Mouse (Mus musculus) limb, embryonic 10.5 days (tissue): ENCODE data around the gene Pebp1. TPM values are rescaled to one million over a fixed set of nuclear protein-coding genes. Genes with fewer than 3 reads are reported as not detected.

Source experiments
- DNase-seq: peaks from one replicate; pipeline ENCODE4 v3.0.0-alpha.2; 2017; ENCODE audit warnings: low spot score
- H3K27ac ChIP-seq: fragments of 300-500 bp; sonication (generic); 2 replicates; pipeline ENCODE4 v1.5.1; 2016; ENCODE audit warnings: mild to moderate bottlenecking
- H3K27me3 ChIP-seq: fragments of 300-500 bp; sonication (generic); 2 replicates; pipeline ENCODE4 v1.6.1; 2016; ENCODE audit warnings: low read depth, mild to moderate bottlenecking; ENCODE audit not compliant: poor library complexity, severe bottlenecking
- H3K36me3 ChIP-seq: fragments of 300-500 bp; sonication (generic); 2 replicates; pipeline ENCODE4 v1.6.1; 2016; ENCODE audit warnings: mild to moderate bottlenecking, moderate library complexity
- H3K4me1 ChIP-seq: fragments of 300-500 bp; sonication (generic); 2 replicates; pipeline ENCODE4 v1.6.1; 2016
- H3K4me3 ChIP-seq: fragments of 300-500 bp; sonication (generic); 2 replicates; pipeline ENCODE4 v1.5.1; 2016; ENCODE audit warnings: mild to moderate bottlenecking, moderate library complexity
- H3K9me3 ChIP-seq: fragments of 300-500 bp; sonication (generic); replicated peaks from 2 replicates; pipeline ENCODE4 v1.6.1; 2016; ENCODE audit warnings: mild to moderate bottlenecking
- WGBS: fragments of 180-500 bp; shearing (Covaris S2); methylation state at CpG from one replicate; pipeline ENCODE4 v1.1.7; 2016; 5-methylcytosine and 5-hydroxymethylcytosine counted together
- polyA plus RNA-seq: library from polyadenylated mRNA; unstranded; fragments of >200 nt; fragmentation: Nextera tagmentation; extraction: Ambion mirVana; gene quantifications from 2 replicates; pipeline ENCODE4 v1.2.1, GENCODE M21; 2016

The Pebp1 gene
- polyA plus RNA-seq = 922 and 1,037 TPM in 2 replicates

DNA sequence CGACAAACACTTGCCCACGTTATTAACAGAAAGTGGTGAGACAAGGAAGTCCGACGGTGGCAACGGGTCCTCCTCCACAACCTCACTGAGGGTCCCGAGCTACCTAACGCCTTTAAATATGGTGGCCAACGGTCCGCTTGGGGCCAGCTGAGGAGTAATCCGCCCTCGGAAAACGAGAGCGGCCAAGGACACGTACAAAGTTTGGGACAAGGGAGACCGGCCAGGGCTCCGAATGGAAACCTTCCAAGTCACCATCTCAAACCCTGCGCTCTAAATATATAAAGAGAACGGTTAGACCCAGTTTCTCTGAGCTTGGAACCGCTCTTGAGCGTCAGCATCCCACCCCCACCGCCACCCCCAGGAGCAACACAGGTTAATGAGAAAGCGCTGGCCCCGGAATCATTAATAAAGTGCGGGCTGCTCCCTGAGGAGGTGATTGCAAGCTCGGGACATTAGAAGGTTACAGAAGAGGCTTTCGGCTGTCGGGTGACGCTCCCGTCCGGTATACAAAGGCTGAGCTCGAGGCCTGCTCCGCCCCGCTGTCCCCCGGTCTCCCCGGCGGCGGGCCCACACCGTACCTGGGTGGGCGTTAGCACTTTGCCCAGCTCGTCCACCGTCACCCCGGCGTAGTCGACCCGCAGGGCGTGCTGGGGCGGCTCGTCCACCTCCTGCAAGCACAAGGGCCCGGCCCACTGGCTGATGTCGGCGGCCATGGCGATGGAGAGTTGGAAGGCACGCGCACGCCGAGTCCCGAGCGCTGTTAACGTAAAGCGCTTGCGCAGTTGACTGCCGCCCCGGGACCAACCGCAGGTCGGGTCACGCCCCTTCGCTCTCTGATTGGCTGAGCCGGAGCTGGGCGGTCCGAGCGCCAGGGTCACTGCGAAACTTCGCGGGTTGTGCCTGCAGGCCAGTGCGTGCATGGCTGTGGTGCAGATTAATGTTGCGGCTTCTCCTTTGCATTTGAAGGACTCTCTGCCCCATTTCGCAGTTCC is at the start of gene Pebp1:
Gene Pebp1, minus strand, starts transcription at position 795 of the 992 bp plus-strand sequence.
- WGBS = under 1% methylated on average over 77 of the region's 77 CpGs
- Histone ChIP-seq H3K27ac (peak within 1 kb of the TSS; percentile 94), H3K36me3 (peaks cover 35% of the 10 kb centered on the region), H3K9me3 (no peaks in the 10 kb centered on the region), H3K4me1 (peaks cover 20% of the 10 kb centered on the region), H3K27me3 (no peaks in the 10 kb centered on the region), H3K4me3 (peak within 1 kb of the TSS; percentile 75)
- DNase-seq = peak; percentile 94

GRCm38 (mm10) chr5:117330457-117330856 is 43.0 kb upstream of the Pebp1 start:
- Histone ChIP-seq H3K9me3 (no peaks in the 10 kb centered on the region), H3K4me3 (no peak overlapping the region), H3K4me1 (no peaks in the 10 kb centered on the region), H3K27ac (no peak overlapping the region), H3K36me3 (peaks cover 5% of the 10 kb centered on the region; the same call in 1 of the 2 replicates), H3K27me3 (peaks cover 4% of the 10 kb centered on the region; the same call in 1 of the 2 replicates)
- 85% methylated on average over 7 of the region's 7 CpGs for WGBS
- no peak for DNase-seq

DNA sequence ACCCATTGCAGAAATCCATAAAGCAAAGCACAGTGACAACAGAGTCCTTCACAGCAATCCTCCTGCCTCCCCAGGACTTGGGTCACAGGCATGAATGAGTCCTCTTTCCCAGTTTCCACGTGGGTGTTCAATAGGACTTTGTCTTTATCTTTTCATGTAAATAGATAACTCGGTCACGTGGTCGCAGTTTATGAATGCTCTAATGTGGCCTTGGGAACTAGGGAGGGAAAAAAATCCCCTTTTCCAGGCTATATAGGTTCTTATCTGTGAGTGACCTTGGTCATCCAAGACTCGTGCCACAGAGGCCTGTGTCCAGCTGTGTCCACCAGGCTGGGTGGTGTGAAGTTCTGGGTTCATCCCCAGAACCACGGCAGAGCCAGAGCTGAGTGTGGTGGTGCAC is 39.0 kb upstream of the Pebp1 start:
- Histone ChIP-seq H3K9me3 (no peaks in the 10 kb centered on the region), H3K27me3 (peaks cover 7% of the 10 kb centered on the region), H3K4me1 (no peaks in the 10 kb centered on the region), H3K4me3 (no peak overlapping the region), H3K36me3 (no peaks in the 10 kb centered on the region), H3K27ac (no peak overlapping the region)
- no peak for DNase-seq
- 89% methylated on average over 6 of the region's 6 CpGs for WGBS

GRCm38 (mm10) chr5:117323751-117324150 is 36.3 kb upstream of the Pebp1 start:
- Histone ChIP-seq H3K9me3 (no peaks in the 10 kb centered on the region), H3K36me3 (no peaks in the 10 kb centered on the region), H3K27ac (no peak overlapping the region), H3K4me1 (peaks cover 13% of the 10 kb centered on the region), H3K27me3 (peaks cover 28% of the 10 kb centered on the region), H3K4me3 (no peak overlapping the region)
- DNase-seq = no peak
- 78% methylated on average over 9 of the region's 9 CpGs for whole genome bisulfite sequencing

DNA sequence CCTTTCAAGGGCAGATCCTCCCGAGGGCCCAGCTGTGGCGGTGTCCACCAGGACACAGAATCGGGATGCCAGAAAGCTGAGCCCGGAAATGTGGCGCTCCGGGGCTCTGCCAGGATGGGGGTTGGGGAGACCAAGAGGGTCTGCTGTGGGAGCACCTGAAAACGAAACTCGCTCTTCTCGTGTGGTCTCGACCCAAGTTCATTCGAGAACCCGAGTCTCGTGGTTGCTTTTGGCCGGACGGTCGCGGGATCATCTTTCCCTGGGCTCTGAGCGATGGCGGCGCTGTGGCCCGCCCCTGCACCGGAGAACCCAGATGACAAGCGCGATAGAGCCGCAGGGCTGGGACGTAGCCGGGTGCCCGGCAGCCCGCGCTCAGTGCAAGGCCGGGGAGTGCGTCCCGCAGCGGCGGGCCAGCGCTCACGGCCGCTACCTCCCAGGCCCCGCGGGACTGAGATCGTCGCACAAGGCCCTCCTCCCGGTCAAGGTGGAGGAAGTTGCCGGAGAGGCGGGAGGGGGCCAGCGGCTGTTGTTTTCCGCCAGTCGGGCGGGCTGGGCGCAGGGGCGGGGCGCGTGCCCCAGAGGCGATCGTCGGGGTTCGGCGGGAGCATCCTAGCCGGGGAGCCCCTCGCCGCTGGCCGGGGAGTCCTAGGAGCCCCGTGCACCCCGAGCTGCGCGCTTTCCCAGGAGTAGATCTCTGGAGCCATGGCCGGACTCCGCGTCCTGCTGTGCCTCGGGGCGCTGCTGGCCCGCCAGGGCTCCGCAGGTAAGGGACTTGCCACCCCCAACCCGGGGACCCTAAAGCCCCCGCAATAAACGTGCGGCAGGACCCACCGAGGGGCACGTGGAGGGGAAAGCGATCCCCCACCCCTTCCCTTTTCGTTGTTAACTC is 31.6 kb upstream of the Pebp1 start, which contains the start of gene Vsig10:
Gene Vsig10, plus strand, starts transcription at position 343 of the 889 bp plus-strand sequence.
- under 1% methylated on average over 81 of the region's 81 CpGs for WGBS
- Histone ChIP-seq H3K36me3 (no peaks in the 10 kb centered on the region), H3K4me3 (peak within 1 kb of the TSS; percentile 78), H3K9me3 (no peaks in the 10 kb centered on the region), H3K4me1 (peaks cover 22% of the 10 kb centered on the region), H3K27ac (peak within 1 kb of the TSS; percentile 83), H3K27me3 (peaks cover 66% of the 10 kb centered on the region)
- peak; percentile 78 for DNase-seq

- H3K4me3 ChIP-seq = no peak overlapping the region
- 30% methylated on average over 9 of the region's 9 CpGs for WGBS
- DNase-seq = peak; percentile 32
- H3K27ac ChIP-seq = no peak overlapping the region
- H3K4me1 ChIP-seq = peaks cover 29% of the 10 kb centered on the region
- H3K36me3 ChIP-seq = no peaks in the 10 kb centered on the region
- H3K27me3 ChIP-seq = peaks cover 48% of the 10 kb centered on the region
- no peaks in the 10 kb centered on the region for H3K9me3 ChIP-seq
These were observed 27.4 kb upstream of the Pebp1 start for GRCm38 (mm10) chr5:117314587-117315428.

DNA sequence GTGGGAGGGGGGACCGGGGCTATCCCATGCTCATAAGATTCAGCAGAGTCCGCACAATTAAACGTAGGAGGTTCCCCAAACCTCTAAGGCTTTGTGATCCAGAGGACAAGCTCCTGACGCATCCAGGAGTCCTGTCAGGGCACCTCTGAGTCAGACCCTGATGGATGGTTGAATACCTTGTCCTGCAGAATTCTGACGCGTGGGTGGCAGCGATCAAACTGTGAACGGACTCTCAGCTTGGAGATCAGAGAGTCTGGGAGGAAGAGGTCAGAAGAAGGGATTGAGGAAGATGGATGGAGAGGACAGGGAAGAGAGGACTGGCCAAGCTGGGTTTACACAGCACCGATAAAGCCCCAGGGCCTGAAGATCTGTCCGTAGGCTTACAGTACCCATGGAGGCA is 26.5 kb upstream of the Pebp1 start:
- H3K4me1 ChIP-seq = peaks cover 20% of the 10 kb centered on the region
- peak; percentile 37 for DNase-seq
- H3K9me3 ChIP-seq = no peaks in the 10 kb centered on the region
- H3K4me3 ChIP-seq = peak overlapping the region; percentile 38
- no peaks in the 10 kb centered on the region for H3K36me3 ChIP-seq
- no peak overlapping the region for H3K27ac ChIP-seq
- WGBS = 27% methylated on average over 10 of the region's 10 CpGs
- H3K27me3 ChIP-seq = peaks cover 42% of the 10 kb centered on the region

GRCm38 (mm10) chr5:117313420-117313819 is 26.0 kb upstream of the Pebp1 start:
- H3K36me3 ChIP-seq = no peaks in the 10 kb centered on the region
- H3K27me3 ChIP-seq = peaks cover 42% of the 10 kb centered on the region
- DNase-seq = peak; percentile 56
- 17% methylated on average over 14 of the region's 14 CpGs for WGBS
- H3K9me3 ChIP-seq = no peaks in the 10 kb centered on the region
- H3K4me1 ChIP-seq = peaks cover 19% of the 10 kb centered on the region
- peak overlapping the region; percentile 38 for H3K4me3 ChIP-seq
- H3K27ac ChIP-seq = no peak overlapping the region

- Histone ChIP-seq H3K4me1 (no peaks in the 10 kb centered on the region; the same call in 1 of the 2 replicates), H3K36me3 (no peaks in the 10 kb centered on the region), H3K27ac (no peak overlapping the region), H3K4me3 (no peak overlapping the region), H3K9me3 (no peaks in the 10 kb centered on the region), H3K27me3 (no peaks in the 10 kb centered on the region)
- peak; percentile 79 for DNase-seq
- WGBS = 41% methylated on average over 11 of the region's 11 CpGs
These were observed 20.3 kb upstream of the Pebp1 start for GRCm38 (mm10) chr5:117307699-117308098.

DNA sequence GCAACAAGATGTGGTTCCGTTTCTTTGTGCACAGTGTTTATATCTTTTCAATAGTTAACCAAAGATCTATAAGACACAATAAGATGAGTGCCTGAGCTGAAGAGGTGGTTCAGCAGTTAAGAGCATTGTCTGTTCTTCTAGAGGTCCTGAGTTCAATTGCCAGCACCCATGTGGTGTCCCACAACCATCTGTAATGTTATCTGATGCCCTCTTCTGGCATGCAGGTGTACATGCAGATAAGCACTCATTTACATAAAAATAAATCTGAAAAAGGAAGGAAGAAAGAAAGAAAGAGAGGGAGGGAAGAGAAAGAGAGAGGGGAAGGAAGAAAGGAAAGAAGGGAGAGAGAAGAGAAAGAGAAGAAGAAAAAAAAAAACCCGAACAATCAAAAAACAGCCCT is 19.4 kb upstream of the Pebp1 start:
- WGBS = 96% methylated on average over 2 of the region's 2 CpGs

GRCm38 (mm10) chr5:117305754-117306153 is 18.3 kb upstream of the Pebp1 start:
- Histone ChIP-seq H3K4me1 (no peaks in the 10 kb centered on the region; the same call in 1 of the 2 replicates), H3K27ac (no peak overlapping the region), H3K27me3 (no peaks in the 10 kb centered on the region), H3K9me3 (no peaks in the 10 kb centered on the region), H3K36me3 (no peaks in the 10 kb centered on the region), H3K4me3 (no peak overlapping the region)
- WGBS = 92% methylated on average over 5 of the region's 5 CpGs
- DNase-seq = no peak

More for the DNA sequence above, 19.4 kb upstream of the Pebp1 start:
- no peaks in the 10 kb centered on the region for H3K27me3 ChIP-seq
- H3K36me3 ChIP-seq = no peaks in the 10 kb centered on the region
- no peaks in the 10 kb centered on the region; the same call in 1 of the 2 replicates for H3K4me1 ChIP-seq
- no peak overlapping the region for H3K4me3 ChIP-seq
- no peak overlapping the region for H3K27ac ChIP-seq
- no peak for DNase-seq
- H3K9me3 ChIP-seq = no peaks in the 10 kb centered on the region

- Histone ChIP-seq H3K27ac (no peak overlapping the region), H3K4me3 (no peak overlapping the region), H3K27me3 (no peaks in the 10 kb centered on the region), H3K9me3 (no peaks in the 10 kb centered on the region), H3K36me3 (no peaks in the 10 kb centered on the region), H3K4me1 (no peaks in the 10 kb centered on the region; the same call in 1 of the 2 replicates)
- DNase-seq = peak; percentile 54
- WGBS = 79% methylated on average over 7 of the region's 7 CpGs
These were observed 17.5 kb upstream of the Pebp1 start for GRCm38 (mm10) chr5:117304947-117305346.
